ENCODE assay signal across 9 mouse cellular contexts in the genomic region with DNA sequence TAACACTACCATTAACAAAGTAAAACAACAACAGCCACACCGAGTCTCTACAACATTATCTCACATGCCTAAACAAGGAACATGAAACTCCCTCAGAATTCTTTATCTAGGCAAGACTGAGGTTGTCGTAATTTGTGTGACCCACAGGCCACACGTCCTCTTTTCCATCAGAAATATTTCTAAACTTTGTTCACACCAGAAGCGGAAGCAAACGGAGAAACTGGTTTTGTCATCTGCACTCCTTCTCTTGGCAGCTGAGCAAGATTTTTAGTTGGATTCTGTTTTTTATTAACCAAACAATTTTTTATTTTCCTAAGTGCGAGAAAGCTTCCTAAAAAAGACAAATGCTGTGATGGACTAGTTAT.
A peak's percentile ranks its signal among the peaks of the same experiment; 100 is the strongest.
DNase-seq lines count a peak whose midpoint lies in the region; ATAC-seq and TF ChIP-seq lines count a peak whose summit lies in the region.
"Had no signal": no experiment of that assay in that cellular context is flagged by ENCODE, and none has a peak within 500 bp of the region (broad histone marks: within the 10 kb centered on the region; RNA-seq: fewer than 3 reads in every experiment).

No protein-coding gene starts in this region.

- H3K9me3 ChIP-seq in heart, embryonic 11.5 days (replicated peaks; ENCODE audit: control insufficient read depth, low read length): no peaks in the 10 kb centered on the region
- no peaks in the 10 kb centered on the region for H3K9me3 ChIP-seq in lung, embryonic 16.5 days (ENCODE audit: control insufficient read depth, low read length)

- no peak for ATAC-seq in heart, embryonic 11.5 days (replicated peaks; ENCODE audit: insufficient number of reproducible peaks, low FRiP score, low TSS enrichment)
- ATAC-seq in lung, embryonic 16.5 days (ENCODE audit: low read depth): peak; percentile 49; the same call in 1 of the 2 replicates
- no peak for ATAC-seq in erythroblast, adult 5-6 weeks (replicated peaks; ENCODE audit: low FRiP score, poor library complexity, severe bottlenecking)
- ATAC-seq: inflammation-experienced regulatory T-cells, adult 6 months had no signal

- no peak for TF ChIP-seq POLR2A in bone marrow macrophage, adult 2 months (IDR thresholded peaks at IDR 0.05; ENCODE audit: borderline replicate concordance, low read depth, low read length)

- intact Hi-C loops in left cerebral cortex, postnatal 4 days (cut with DNase I): no loop called here

- H3K27me3 ChIP-seq in heart, embryonic 11.5 days (ENCODE audit: control insufficient read depth, insufficient read depth, low read length): no peaks in the 10 kb centered on the region
- no peaks in the 10 kb centered on the region for H3K27me3 ChIP-seq in lung, embryonic 16.5 days (ENCODE audit: control insufficient read depth, insufficient read depth, low read depth, low read length)

- no peak for TF ChIP-seq CTCF in bone marrow macrophage, adult 2 months (IDR thresholded peaks at IDR 0.05; ENCODE audit: low read depth, low read length)

- H3K36me3 ChIP-seq in heart, embryonic 11.5 days (ENCODE audit: control insufficient read depth, insufficient read depth, low read length): no peaks in the 10 kb centered on the region
- no peaks in the 10 kb centered on the region for H3K36me3 ChIP-seq in lung, embryonic 16.5 days (ENCODE audit: control insufficient read depth, insufficient read depth, low read length)

- H3K4me1 ChIP-seq in bone marrow macrophage, adult 2 months (ENCODE audit: control insufficient read depth, insufficient read depth, low read length): peaks cover 28% of the 10 kb centered on the region
- H3K4me1 ChIP-seq in heart, embryonic 11.5 days (ENCODE audit: control insufficient read depth, insufficient read depth, low read length): 0 out of 2 replicates have a peak, but pooled peaks cover 3% of the 10 kb centered on the region
- peaks cover 12% of the 10 kb centered on the region; the same call in 1 of the 2 replicates for H3K4me1 ChIP-seq in lung, embryonic 16.5 days (replicated peaks; ENCODE audit: control insufficient read depth, insufficient read depth, low read length)

- peak overlapping the region; percentile 61 for H3K4me3 ChIP-seq in bone marrow macrophage, adult 2 months (ENCODE audit: insufficient read depth, low read length)
- peak overlapping the region; percentile 22 for H3K4me3 ChIP-seq in heart, embryonic 11.5 days (ENCODE audit: low read depth, low read length)
- H3K4me3 ChIP-seq in lung, embryonic 16.5 days (ENCODE audit: low read length): peak overlapping the region; percentile 17; the same call in 1 of the 2 replicates

- peak overlapping the region; percentile 12; the same call in 1 of the 2 replicates for H3K9ac ChIP-seq in heart, embryonic 11.5 days (ENCODE audit: low read depth, low read length)
- no peak overlapping the region for H3K9ac ChIP-seq in lung, embryonic 16.5 days (ENCODE audit: low read length)

- 30% methylated on average over 6 of the region's 6 CpGs for WGBS in heart, embryonic 11.5 days (ENCODE audit: insufficient replicate concordance)
- WGBS in lung, embryonic 16.5 days: 18% methylated on average over 6 of the region's 6 CpGs

- peak; percentile 16 for DNase-seq in layer of hippocampus, adult 11-12 months (ENCODE audit: low spot score)
- no peak for DNase-seq in layer of hippocampus, postnatal 10 days (ENCODE audit: low spot score in 2 of 2)
- DNase-seq in left cerebral cortex, postnatal 4 days: no peak
- no peak for DNase-seq in frontal cortex, postnatal 25 days (ENCODE audit: low spot score in 2 of 2)

- H3K27ac ChIP-seq in bone marrow macrophage, adult 2 months (ENCODE audit: insufficient read depth, low read depth, low read length): peak overlapping the region; percentile 100
- H3K27ac ChIP-seq in heart, embryonic 11.5 days (ENCODE audit: low read depth, low read length): peak overlapping the region; percentile 70
- H3K27ac ChIP-seq in lung, embryonic 16.5 days (ENCODE audit: low read length): peak overlapping the region; percentile 58

- H3K4me2 ChIP-seq in heart, embryonic 11.5 days: peak overlapping the region; percentile 51
- peak overlapping the region; percentile 39 for H3K4me2 ChIP-seq in lung, embryonic 16.5 days (ENCODE audit: low read depth, low read length)
